Mouse (Mus musculus): ENCODE data around the gene Ccdc9b.

Gene Ccdc9b

DNA sequence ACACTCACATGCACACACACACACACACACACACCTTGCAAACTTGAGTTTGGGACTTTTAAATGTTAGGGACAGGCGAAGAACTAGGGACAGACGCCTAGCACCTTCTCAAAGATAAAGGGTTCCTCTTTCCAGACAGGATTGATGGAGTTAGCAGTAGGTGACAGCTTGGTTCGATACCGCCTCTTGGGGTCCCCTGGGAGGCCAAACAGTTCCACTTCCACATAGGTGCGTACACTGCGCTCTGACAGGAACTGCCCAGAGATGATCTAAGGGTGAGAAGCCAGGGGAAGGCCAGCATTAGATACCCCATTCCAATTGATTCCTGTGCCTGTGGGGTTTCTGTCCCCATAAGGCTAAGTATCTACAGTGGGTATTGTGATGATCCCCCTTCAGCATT, 48.8 kb downstream of the Ccdc9b start:
- DNase-seq (ENCODE audit: low read depth, low spot score) = no peak

DNA sequence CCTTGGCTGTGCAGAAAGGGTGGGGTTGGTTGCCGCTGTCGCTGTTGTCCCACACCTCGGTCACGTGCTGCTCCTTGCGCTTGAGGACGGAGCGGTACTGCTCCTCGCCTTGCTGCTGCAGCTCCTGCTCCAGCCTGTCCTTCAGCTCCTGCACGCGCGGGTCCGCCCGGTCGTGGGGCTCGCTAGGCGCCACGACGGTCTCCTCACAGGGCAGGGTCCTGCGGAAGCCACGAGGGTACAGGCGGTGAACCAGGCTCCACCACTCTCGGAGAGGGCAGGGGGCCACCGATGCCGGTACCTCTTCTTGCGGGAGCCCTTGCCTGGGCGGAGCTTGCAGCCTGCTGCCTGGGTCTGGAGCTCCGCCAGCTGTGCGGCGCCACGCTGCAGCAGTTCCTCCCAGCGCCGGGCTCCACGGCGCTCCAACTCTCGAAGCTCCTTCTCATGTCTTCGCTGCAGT, 51.4 kb downstream of the Ccdc9b start:
- no peak for DNase-seq (ENCODE audit: low read depth, low spot score)

DNA sequence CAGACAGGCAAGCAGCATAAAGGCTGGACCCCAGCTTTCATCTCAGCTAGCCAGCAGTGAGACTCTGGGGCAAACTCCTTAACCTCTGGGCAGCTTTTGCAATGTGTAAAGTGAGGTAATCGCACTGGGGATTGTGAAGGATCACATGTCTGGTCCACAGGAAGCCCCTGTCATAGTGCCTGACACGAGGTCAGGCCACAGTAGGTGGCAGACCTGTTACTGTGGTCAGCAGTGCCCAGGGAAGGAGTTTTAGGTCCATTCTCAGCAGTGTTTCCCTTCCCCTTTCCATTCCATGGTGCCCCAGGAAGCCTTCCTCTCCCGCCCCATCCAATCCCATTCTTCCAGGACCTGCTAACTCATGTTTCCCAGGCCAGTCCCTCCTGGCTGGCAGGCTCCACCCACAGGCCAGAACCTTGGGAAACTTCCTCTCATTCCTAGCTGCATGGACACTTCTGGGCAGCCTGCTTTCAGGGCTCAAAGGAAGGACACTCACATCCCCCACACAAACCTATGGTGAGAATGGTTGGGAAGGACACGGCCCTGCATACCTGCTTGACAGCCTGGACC, 52.7 kb downstream of the Ccdc9b start:
- DNase-seq (ENCODE audit: low read depth, low spot score) = no peak

DNA sequence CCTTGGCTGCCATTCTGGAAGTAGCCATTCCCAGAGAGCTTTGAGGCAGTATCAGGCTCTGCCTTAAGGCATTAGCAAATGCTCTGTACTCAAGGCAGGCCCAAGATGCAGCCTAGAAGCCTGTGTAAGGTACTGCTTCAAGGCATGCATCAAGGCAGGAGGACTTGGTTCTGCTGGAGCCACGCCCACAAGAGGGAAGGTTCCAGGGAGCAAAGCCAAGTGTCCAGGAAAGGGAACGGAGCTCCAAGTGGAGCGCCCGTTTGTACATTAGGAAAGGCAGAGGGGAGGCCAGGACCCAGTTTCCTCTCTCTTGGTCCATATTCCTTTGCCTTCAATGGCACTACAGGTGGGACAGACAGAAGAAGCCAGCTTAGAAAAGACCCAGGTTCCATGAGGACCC, 54.0 kb downstream of the Ccdc9b start:
- DNase-seq (ENCODE audit: low read depth, low spot score) = no peak

DNA sequence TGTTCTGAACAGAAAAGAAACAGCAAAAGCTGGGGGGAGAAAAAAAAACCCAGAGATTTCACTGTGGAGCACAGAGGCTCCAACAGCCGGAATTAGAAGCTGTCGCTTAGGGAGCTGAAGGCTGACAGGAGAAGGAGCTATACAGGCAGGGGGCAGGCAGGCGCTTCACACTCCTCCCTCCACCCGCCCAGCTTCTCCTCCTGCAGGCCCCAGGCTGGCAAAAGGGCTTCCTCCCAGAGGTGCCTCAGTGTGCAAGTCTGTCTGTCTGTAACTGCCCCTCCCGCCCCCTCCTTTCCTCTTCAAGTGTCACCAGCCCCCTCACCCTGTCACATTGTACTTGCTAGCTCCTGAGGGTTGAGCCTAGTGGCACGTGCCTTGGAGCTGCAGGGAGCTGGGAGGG, 56.0 kb downstream of the Ccdc9b start:
- no peak for DNase-seq (ENCODE audit: low read depth, low spot score)
